ENCODE assay signal across 8 mouse cellular contexts in the genomic region with DNA sequence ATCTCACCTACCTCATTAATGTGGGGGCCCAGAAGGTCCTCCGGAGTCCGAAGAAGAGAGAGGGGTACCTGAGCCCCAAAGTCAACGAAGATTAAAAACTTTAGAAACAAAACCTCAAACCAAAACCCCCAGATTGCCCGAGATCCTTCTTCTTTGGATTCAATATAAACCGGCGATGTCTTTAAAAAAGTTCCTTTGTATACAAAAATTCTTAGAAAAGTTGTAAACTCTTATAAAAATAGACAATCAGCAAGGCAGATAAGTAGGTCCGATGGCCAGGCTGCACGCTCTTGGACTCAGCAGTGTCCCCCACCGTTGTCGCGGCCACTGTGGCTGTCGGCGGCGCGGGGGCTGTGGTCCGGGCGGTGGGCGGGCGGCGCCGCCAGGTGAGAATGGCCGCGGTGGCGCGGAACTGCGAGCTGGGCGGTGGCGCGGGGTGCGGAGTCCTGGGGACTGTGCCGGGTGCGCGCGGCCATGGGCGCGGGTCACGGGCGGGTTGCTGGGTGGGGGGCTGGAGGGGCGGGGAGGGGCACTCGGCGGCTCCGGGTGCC. TPM values are rescaled to one million over a fixed set of nuclear protein-coding genes. Genes with fewer than 3 reads are reported as not detected.
DNase-seq lines count a peak whose midpoint lies in the region; ATAC-seq and TF ChIP-seq lines count a peak whose summit lies in the region.

No protein-coding gene starts in this region.

- peaks cover 15% of the 10 kb centered on the region for H3K27me3 ChIP-seq in lung, embryonic 14.5 days (ENCODE audit: insufficient read depth, low read length)
- peaks cover 56% of the 10 kb centered on the region for H3K27me3 ChIP-seq in forebrain, embryonic 12.5 days
- H3K27me3 ChIP-seq in limb, embryonic 15.5 days, result no peaks in the 10 kb centered on the region

- TF ChIP-seq POLR2A in olfactory bulb, adult 2 months (IDR thresholded peaks at IDR 0.05; ENCODE audit: insufficient read depth, low read depth, low read length), result no peak

- peak overlapping the region; percentile 62 for H3K4me3 ChIP-seq in lung, embryonic 14.5 days (ENCODE audit: low read depth, low read length)
- peak overlapping the region; percentile 61 for H3K4me3 ChIP-seq in forebrain, embryonic 12.5 days (replicated peaks)
- peak overlapping the region; percentile 67 for H3K4me3 ChIP-seq in limb, embryonic 15.5 days
- H3K4me3 ChIP-seq in olfactory bulb, adult 2 months (ENCODE audit: insufficient read depth, low read depth, low read length), result peak overlapping the region; percentile 64

- no peaks in the 10 kb centered on the region for H3K36me3 ChIP-seq in lung, embryonic 14.5 days (ENCODE audit: insufficient read depth)
- H3K36me3 ChIP-seq in forebrain, embryonic 12.5 days (replicated peaks), result no peaks in the 10 kb centered on the region
- H3K36me3 ChIP-seq in limb, embryonic 15.5 days, result no peaks in the 10 kb centered on the region

- no peak for TF ChIP-seq CTCF in lung, embryonic 14.5 days (IDR thresholded peaks at IDR 0.05; ENCODE audit: low read depth)
- TF ChIP-seq CTCF in olfactory bulb, adult 2 months (IDR thresholded peaks at IDR 0.05; ENCODE audit: insufficient read depth, low read depth, low read length), result no peak

- peak overlapping the region; percentile 64 for H3K9ac ChIP-seq in lung, embryonic 14.5 days
- H3K9ac ChIP-seq in forebrain, embryonic 12.5 days, result peak overlapping the region; percentile 48; the same call in 1 of the 2 replicates
- peak overlapping the region; percentile 81 for H3K9ac ChIP-seq in limb, embryonic 15.5 days

- under 1% methylated on average over 42 of the region's 42 CpGs for WGBS in lung, embryonic 14.5 days
- under 1% methylated on average over 38 of the region's 42 CpGs for WGBS in forebrain, embryonic 12.5 days
- WGBS in limb, embryonic 15.5 days, result 1% methylated on average over 35 of the region's 42 CpGs
- 1% methylated on average over 40 of the region's 42 CpGs for WGBS in olfactory bulb, adult 2 months

- H3K27ac ChIP-seq in lung, embryonic 14.5 days (ENCODE audit: low read depth), result no peak overlapping the region; the same call in 1 of the 2 replicates
- H3K27ac ChIP-seq in forebrain, embryonic 12.5 days, result no peak overlapping the region
- H3K27ac ChIP-seq in limb, embryonic 15.5 days, result peak overlapping the region; percentile 86
- no peak overlapping the region for H3K27ac ChIP-seq in olfactory bulb, adult 2 months (ENCODE audit: insufficient read depth, low read depth, low read length)

- peak; percentile 28 for DNase-seq in lung, embryonic 14.5 days
- no peak for DNase-seq in lung, postnatal 10 days
- no peak for DNase-seq in thymus, postnatal 25 days
- no peak for DNase-seq in cerebellum, postnatal 14 days

- peak; percentile 44 for ATAC-seq in lung, embryonic 14.5 days (ENCODE audit: insufficient read depth)
- ATAC-seq in forebrain, embryonic 12.5 days (ENCODE audit: low FRiP score), result peak; percentile 50; the same call in 1 of the 2 replicates
- no peak for ATAC-seq in limb, embryonic 15.5 days (ENCODE audit: insufficient number of reproducible peaks, low FRiP score, low TSS enrichment, low read depth)
- ATAC-seq in inflammation-experienced regulatory T-cells, adult 6 months, result no peak

- H3K4me1 ChIP-seq in lung, embryonic 14.5 days (ENCODE audit: insufficient read depth), result no peaks in the 10 kb centered on the region; the same call in 1 of the 2 replicates
- peaks cover 35% of the 10 kb centered on the region for H3K4me1 ChIP-seq in forebrain, embryonic 12.5 days
- peaks cover 40% of the 10 kb centered on the region for H3K4me1 ChIP-seq in limb, embryonic 15.5 days
- H3K4me1 ChIP-seq in olfactory bulb, adult 2 months (ENCODE audit: control insufficient read depth, insufficient read depth, low read length), result peaks cover 24% of the 10 kb centered on the region

- peak overlapping the region; percentile 93 for H3K4me2 ChIP-seq in lung, embryonic 14.5 days
- peak overlapping the region; percentile 83 for H3K4me2 ChIP-seq in forebrain, embryonic 12.5 days
- peak overlapping the region; percentile 72 for H3K4me2 ChIP-seq in limb, embryonic 15.5 days

- H3K9me3 ChIP-seq in lung, embryonic 14.5 days (ENCODE audit: low read depth, low read length), result no peaks in the 10 kb centered on the region
- no peaks in the 10 kb centered on the region for H3K9me3 ChIP-seq in forebrain, embryonic 12.5 days
- no peaks in the 10 kb centered on the region for H3K9me3 ChIP-seq in limb, embryonic 15.5 days

RNA-seq across cellular contexts. Expression of a gene that starts 0.3 kb away (rescaled TPM):
- polyA plus RNA-seq in lung, embryonic 14.5 days (2014; fragmentation: Nextera tagmentation; extraction: Ambion mirVana), result 4.6 and 5.1 TPM in 2 replicates
- 2.2 and 2.3 TPM in 2 replicates for polyA plus RNA-seq in forebrain, embryonic 12.5 days (2016; fragmentation: Nextera tagmentation; extraction: Ambion mirVana)
- 46.1 and 46.9 TPM in 2 replicates for polyA plus RNA-seq in limb, embryonic 15.5 days (2015; fragmentation: Nextera tagmentation; extraction: Ambion mirVana)
- polyA plus RNA-seq in olfactory bulb, adult 2 months (2012; ENCODE audit: insufficient read depth, insufficient read length, low replicate concordance, missing spikeins), result not detected in 2 replicates
- polyA plus RNA-seq in inflammation-experienced regulatory T-cells, adult 6 months (2017; shearing (Covaris generic)), result 1 to 10 TPM in 2 of 3 experiments, under 1 TPM in 1; 0.35 to 2.2 (median 1.5) TPM

Comparison
In these comparisons a context has a peak if more than half of its experiments do, and no peak if none do; other contexts are left out.
1. ATAC-seq: peak in lung, embryonic 14.5 days (single experiment) and forebrain, embryonic 12.5 days (single experiment); none in limb, embryonic 15.5 days (single experiment) and inflammation-experienced regulatory T-cells, adult 6 months (single experiment).
2. Peak in every context shown above with its lines, with median percentiles within 50 percentile points of each other: H3K4me2 ChIP-seq, H3K4me3 ChIP-seq and H3K9ac ChIP-seq.